Mouse (Mus musculus) adrenal gland, postnatal 36 days (tissue): Measurements from ENCODE around the gene Cactin. TPM values are rescaled to one million over a fixed set of nuclear protein-coding genes. Genes with fewer than 3 reads are reported as not detected.

Experiments
- DNase-seq, 2 experiments: peaks; one replicate each; pipeline ENCODE4 v3.0.0; 2021; ENCODE audit warnings: mixed read lengths in 1 of 2
- total RNA-seq, 2 experiments: library from RNA; stranded (reverse); gene quantifications; 2 replicates each; pipeline ENCODE4 v1.2.3; 2021

The Cactin gene
- total RNA-seq, 2 experiments from 2014 or later = 37.9 to 39.1 TPM

DNA sequence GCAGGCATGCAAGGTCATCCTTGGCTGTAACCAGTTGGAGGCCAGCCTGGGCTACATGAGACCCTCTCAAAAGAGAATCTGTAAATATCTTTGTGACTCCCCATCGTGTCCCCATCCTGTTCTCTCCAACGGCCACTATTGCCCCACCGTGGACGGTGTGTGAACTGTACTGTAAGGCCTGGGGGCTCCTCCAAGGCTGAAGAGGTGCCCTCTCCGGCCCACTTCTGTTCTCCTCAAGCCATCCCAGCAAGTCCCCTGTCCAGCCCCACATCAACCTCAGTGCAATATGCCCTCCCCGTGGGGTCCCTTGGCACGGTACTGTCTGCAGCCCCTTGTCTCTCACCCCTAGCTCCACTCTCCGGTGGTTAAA is 1.6 kb upstream of the Cactin start:
- peak in 1 of 2 experiments; percentile 32 for DNase-seq

DNA sequence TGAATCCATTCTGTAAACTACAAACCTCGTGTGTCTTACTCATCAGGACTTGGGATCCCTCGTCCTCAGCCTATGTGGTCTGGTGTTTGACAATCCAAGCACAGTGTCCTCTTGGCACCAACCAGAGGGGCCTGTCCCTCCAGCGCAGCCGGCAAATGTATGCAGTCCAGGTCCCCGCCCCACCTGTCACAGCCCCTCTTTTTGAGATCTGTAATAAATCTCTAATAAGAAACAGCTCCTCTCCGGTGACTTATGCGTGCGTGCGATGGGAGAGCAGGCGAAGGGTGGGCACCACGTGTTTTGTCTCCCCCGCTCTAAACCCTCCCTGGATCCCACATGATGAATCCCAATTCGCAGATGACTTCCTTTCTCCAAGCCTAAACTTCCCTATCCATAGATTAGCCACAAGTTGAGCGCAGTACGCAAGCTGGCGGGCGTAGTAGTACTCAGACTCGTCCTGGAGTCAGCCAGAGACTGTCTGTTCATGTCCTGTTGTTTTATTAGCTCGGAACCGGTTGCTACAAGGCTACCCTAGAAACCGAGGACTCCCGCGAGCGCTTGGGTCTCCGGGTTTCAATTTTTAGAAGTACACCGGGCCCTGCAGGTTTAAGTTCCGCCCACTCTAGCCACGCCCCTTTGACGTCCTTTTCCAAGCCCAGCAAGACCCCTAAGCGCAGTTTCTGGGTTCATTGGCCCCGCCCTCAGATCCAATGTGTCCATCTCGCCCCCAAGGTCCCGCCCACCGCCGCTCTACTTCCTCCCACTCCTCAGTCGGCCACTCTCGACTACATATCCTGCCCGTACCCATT is 958 bp upstream of the Cactin start:
- peak; percentile 97 to 98 for DNase-seq

DNA sequence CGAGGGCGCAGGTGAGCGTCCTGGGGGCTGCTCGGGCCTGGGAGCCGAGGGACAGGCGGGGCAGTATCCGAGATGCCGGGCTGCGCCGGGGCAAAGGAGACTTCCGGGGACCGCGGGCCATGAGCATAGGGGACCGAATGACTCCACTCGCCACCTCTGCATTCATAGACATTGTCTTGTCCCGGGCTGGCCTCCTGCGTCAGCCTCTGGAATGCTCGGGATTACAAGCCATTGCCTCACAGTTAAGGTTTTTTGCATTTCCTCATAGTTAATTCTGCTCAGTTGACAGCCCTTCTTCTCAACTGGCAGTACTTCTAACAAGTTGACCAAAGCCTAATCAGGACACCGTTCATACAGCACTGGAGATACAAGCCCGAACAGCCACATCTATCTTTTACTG is 533 bp downstream of the Cactin start:
- no peak for DNase-seq

DNA sequence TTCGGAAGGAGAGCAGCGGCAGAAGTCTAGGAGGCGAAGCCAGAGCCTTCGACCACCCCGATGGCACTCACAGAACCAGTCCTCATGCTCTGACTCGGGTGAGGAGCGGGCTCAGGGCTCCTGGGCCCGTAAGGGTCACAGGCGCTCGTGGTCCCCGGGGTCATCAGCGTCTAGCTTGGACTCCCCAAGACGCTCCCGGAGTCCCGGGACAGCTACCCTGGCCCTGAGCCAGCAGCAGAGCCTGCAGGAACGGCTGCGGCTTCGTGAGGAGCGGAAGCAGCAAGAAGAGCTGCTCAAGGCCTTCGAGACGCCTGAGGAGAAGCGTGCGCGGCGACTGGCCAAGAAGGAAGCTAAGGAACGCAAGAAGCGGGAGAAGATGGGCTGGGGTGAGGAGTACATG is 1.5 kb downstream of the Cactin start:
- no peak for DNase-seq

DNA sequence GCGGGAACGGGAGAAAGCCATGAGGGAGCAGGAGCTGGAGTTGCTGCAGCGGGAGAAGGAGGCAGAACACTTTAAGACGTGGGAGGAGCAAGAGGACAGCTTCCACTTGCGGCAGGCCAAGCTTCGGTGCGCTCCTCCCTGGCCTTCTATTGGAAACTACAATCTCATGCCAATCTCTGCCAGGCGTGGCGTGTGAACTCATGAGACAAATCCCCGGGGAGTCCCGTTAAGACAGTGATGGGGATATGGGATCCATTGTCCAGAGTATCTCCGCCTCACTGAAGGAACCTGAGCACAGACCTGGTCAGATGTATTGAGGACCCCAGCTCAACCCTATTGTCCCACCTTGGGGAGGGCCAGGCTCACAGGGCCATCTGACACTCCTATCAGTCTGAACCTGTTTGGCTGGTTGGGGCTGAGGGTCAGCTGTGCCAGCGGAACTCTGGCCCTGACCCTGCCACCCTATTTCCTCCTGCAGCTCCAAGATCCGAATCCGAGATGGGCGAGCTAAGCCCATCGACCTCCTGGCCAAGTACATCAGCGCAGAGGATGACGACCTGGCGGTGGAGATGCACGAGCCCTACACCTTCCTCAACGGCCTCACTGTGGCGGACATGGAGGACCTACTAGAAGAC is 2.4 kb downstream of the Cactin start:
- DNase-seq = no peak

DNA sequence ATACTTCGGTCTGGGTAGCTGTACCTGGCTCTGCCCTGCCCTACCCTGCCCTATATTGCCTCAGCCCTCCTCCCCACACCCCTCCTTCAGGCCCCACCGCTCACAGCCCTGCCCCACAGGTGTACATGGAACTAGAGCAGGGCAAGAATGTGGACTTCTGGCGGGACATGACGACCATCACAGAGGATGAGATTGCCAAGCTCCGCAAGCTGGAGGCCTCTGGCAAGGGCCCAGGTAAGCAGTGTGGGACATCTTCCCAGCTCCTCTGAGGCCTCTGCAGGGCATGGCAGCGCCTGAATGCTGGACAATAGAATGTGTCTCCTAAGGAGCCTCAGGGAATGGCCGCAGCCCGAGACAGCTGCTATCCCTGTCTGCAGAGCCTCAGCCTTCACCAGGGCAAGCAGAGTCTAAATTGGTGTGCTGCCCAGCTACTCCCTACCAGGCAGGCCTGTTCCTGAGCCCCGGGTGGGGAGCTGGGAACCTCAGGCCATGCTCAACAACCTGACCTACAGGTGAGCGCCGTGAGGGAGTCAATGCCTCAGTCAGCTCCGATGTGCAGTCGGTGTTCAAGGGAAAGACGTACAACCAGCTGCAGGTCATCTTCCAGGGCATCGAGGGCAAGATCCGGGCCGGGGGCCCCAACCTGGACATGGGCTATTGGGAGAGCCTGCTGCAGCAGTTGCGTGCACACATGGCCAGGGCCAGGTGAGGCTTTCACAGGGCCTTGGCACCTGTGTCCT is 3.1 kb downstream of the Cactin start:
- no peak for DNase-seq

DNA sequence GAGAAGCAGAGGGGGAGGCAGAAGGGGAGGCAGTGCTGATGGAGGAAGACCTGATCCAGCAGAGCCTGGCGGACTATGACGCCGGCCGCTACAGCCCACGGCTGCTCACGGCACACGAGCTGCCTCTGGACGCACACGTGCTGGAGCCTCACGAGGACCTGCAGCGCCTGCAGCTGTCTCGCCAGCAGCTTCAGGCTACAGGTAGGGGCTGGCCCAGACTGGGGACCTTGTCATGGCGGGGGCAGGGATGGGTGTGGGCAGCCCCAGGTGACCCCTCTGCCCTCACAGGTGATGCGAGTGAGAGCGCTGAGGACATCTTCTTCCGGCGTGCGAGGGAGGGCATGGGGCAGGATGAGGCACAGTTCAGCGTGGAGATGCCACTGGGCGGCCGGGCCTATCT is 4.3 kb downstream of the Cactin start:
- no peak for DNase-seq

DNA sequence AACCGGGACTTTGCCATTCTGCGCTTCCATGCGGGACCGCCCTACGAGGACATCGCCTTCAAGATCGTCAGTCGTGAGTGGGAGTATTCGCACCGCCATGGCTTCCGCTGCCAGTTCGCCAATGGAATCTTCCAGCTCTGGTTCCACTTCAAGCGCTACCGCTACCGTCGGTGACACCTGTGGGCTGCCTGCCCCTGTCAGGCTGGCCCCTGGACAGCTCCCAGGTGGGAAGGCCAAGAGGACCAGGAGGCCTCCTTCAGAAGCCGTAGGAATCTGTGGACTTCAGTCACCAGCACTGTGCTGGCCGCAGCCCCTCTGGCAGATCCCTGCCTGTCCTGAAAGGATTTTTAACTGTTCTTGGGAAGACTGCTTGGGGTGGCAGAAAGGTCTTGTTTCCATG is 4.9 kb downstream of the Cactin start:
- no peak for DNase-seq

DNA sequence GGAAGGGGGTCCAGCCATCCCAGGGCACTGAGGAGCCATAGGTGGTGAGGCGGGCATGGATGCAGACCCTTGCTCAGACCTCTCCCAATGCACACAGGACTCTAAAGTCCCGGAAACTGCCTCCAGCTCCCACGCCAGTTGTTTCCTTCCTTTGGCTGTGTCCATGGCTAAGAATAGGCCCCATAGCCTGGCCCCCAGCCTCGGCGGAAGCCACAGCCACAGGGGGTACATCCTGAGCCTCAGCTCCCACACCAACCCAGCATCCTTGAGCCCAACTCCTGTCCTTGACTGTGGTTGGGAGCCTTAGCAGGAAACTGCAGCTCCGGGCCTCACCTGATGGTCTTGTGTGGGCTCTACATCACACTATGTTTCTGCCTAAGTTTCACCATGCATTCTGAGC is 6.0 kb downstream of the Cactin start:
- DNase-seq = peak; percentile 60 to 70

DNA sequence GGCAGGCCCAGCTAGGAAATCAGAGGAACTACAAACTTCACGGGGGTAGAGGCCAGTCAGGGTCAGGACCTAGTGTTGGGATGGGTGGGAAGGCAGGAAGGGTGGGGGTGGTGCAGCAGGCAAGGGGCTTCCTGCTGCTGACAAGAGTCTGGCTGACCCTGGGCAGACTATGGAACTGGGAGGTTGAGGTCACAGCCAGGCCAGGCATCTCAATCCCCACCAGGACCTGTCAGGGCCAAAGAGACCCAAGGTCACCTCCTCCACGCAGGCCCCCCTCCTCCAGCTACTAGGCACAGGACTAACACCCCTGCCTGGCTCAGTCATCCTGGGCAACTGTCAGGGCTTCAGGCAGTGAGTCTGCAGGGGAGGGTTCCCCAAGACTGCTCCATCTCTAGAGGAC is 7.1 kb downstream of the Cactin start:
- DNase-seq = peak; percentile 77

DNA sequence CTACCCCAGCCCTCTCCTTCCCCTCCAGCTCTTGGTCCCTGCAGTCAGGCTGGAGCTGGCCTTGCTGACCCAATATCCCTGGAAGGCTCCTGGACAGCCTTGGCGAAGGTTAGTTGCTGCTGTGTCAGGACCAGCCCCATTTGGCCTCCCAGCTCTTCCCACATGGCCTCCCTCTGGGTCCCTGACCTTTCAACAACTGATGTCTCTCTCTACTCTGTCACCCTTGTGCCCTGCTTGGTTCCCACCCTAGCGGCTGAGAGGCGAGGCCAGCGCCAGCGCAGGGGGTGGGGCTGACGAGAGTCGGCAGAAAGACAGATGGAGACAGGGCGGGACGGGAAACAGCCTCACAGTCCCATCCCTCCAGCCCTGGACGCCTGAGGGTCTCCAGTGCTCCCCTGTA is 7.5 kb downstream of the Cactin start, which contains the start of gene Tbxa2r:
TSS of gene Tbxa2r (plus strand) at position 346 of the 400 bp plus-strand sequence.
- peak; percentile 93 for DNase-seq

DNA sequence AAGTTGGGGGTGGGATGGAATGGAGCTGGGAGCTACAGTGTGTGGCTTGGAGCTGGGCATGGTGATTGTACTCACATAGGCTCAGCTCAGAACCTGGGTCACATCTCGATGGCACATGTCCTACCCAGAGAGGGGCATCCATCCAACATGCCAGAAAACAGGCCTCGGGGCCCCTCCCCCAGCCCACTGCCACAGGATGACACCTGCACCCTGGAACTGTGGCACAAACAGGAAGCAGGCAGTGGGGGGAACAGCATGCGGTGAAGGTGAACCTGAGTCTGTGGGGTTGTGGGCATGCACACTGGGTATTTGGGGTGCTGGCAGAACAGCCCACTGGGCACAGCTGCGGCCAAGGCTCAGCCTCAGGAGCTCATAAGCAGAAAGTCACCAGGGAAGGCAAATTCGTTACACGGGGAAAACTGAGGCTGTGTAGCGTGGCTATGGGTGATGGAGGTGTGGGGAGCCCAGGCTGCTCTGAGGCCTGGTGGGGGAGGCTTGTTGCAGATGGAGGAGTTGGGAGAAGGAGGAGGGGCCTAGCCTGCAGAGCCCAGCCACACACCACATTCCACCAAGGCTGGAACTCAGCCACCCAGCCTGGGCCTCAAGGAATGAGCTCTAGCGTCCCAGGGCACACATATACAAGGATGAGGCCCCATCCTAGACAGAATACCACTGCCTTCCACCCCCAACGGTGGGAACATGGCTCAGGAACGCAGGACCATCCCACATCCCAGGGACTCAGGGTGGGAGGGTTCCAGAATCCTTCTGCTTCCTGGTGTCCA is 8.5 kb downstream of the Cactin start:
- peak in 1 of 2 experiments; percentile 59 for DNase-seq

DNA sequence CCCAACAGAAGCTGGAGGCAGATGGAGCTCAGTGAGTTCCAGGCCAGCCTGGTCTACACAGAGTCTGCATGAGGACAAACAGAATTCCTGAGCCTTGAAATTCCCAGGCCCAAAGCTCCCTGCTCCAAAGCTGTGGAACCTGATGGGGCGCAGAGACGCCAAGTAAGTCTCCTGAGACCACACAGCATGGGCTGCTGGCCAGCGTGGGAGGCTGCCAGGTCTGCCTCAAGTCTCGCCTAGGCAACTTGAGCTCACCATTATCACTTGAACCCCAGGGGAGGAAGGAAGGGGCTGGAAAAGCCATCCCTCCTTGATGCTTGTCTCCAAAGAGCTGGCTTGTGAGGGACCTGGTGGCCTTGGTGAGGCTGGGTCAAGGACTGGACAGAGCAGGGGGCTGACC is 9.1 kb downstream of the Cactin start:
- peak in 1 of 2 experiments; percentile 49 for DNase-seq

DNA sequence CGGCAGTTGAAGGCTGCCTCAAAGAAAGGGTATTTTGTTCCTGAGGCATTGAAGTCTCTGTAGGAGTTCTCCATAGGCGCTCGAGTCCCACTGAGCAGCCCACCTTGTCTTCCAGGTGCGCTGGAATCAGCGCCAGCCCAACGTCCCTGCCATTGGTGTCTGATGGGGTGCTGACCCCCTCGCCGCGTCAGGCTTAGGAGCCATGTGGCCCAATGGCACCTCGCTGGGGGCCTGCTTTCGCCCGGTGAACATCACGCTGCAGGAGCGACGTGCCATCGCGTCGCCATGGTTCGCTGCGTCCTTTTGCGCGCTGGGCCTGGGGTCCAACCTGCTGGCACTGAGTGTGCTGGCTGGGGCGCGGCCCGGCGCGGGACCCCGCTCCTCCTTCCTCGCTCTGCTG is 11.4 kb downstream of the Cactin start:
- DNase-seq = no peak

DNA sequence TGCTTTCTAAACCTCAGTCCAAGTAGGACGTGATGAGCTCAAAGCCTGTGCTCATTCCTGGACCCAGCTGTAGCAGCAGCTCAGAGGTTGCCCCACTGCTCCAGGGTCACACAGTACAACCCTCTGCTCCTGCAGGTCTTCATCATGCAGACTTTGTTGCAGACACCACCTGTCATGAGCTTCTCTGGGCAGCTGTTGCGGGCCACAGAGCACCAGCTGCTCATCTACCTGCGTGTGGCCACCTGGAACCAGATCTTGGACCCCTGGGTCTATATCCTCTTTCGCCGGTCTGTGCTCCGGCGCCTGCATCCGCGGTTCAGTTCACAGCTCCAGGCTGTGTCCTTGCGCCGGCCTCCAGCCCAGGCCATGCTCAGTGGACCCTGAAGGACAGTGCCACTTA is 13.4 kb downstream of the Cactin start:
- no peak for DNase-seq

DNA sequence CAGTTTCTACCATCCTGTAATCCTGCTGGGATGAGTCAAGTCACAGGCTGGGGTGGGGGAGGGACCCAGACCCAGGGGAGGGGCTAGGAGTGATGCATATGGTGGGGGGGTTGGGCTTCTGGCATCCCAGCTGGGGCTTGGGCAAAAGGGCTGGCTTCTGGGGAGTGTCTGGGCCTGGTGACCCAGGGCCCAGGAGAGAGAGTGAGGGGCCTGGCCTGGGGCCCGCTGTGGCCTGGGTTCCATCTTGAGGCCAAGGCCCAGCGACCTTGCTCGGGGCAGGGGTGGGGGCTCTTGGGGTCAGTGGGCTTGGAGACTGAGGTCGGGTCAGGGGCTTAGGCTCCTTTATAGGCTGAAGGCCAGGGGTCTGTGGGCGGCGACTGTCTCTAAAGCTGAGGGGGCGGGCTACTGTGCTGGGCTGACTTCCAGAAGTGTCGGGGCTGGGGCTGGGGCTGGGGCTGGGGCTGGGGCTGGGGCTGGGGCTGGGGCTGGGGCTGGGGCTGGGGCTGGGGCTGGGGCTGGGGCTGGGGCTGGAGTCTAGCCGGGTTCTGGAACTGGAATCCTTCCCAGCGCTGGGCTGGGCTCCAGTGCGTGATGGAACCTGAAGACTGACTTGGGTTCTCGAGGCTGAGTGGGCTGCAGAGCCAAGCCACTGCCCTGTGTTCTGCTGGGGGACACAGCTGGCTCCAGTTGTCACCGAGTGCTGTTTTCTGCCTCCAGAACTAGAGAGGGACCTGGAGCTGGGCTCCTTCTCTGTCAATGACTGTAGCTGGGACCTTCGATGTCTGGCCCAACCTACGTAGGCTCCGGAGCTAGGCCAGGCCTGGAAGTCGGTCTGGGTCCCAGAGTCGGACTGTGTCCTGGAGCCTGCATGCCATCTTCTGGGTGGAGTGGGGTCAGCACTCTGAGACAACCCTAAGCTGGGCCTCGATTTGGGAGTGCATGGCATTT is 14.8 kb downstream of the Cactin start:
- no peak for DNase-seq

DNA sequence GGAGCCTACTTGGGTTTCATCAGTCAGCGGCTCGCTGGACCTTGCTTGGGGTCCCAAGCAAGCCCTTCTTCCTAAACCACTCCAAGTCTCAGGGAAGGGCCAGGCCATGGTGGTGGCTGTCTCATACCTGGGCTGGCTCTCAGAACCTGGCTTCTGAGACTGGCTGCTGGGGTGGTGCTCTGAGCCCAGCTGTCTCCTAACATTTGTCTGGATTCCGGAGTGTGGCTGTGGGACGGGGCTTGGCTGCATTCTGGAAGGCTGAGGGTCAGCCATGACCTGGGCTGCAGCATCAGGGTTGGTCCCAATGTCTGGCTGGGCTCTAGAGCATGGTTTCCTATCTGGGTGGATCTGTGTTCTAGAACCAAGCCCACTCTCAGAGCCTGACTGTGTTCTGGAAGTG is 15.7 kb downstream of the Cactin start:
- no peak for DNase-seq

DNA sequence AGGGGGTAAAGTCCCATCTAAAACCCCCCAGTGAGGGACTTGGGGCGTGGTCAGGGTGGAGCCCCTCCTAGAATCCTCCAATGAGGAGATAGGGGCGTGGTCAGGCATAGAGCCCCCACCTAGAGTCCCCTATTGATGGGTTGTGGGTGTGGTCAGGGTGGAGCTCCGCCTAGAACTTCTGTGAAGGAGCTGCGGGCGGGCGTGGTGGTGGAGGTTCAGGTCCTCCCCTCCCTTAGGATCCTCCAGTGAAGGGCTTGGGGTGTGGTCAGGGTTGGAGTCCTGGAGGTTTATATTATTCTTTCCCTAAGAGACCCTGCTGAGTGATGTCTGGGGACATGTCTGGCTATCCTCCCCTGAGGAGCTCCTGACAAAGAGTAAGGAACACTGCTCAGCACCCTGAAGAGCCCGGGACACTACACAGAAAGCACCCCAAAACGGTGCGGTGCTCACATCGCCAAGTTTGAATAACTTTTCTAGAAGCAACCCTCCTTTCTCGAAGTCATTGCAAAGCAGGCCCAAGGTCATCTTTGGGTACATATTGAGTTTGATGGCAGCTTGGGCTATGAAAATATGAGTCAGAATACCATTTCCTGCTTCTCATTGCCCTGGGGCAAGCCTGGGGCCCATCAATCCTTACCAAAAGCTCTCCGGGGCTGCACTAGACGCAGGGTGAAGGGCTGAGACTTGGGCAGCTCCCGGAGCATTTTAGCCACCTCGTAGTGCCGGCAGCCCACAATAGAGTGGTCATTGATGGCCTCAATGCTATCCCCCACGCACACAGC is 19.8 kb downstream of the Cactin start:
- no peak for DNase-seq

DNA sequence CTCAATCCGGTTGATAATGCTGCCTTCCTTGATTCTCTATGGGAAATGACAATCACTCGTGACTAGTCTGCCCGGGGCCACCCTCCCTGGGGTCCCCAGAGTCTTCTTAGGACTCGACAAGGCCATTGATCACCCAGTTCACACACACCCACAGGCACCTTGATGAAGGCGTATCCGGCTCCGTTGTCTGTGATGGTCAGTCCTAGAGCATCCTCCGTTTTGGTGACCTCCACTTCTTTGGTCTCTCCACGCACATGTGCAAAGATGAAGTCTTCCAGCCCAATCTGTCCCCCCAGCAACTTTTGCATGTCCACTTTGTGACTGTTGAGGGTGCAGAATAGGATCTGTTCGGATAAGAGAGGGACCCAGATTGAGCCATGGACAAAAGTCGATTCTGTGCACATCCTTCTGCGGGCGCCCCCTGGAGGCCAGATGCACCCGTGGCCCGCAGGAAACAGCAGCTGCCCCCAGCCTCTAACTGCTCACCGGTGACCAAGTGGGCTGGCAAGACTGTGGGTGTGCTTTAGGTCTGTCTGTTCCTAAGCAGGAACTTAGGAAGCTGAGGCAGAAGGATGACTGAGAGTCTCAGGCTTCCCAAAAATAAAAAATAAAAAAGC is 20.5 kb downstream of the Cactin start:
- DNase-seq = peak; percentile 83 to 90
